Mouse (Mus musculus): ENCODE measurements at regions not wholly inside any gene's neighbourhood (a gene's known extent, or its start where the extent isn't known, plus 50 kb on each side); places are given as distances from the start of the nearest gene placed in this dataset.

GRCm38 (mm10) chr10:118568617-118569016, 127.8 kb downstream of the Ifng start:
- TF ChIP-seq CTCF (IDR thresholded peaks at IDR 0.05; ENCODE audit: low read depth) (no peak), EP300 (optimal IDR thresholded peaks at IDR 0.05) (no peak)

Measured in stomach, postnatal 0 days (tissue).